Mouse (Mus musculus): ENCODE measurements around the gene Igfbp1. TPM values are rescaled to one million over a fixed set of nuclear protein-coding genes. Genes with fewer than 3 reads are reported as not detected.

The Igfbp1 gene
- total RNA-seq (2014; rRNA removed) (not detected in 2 replicates), polyA plus RNA-seq (2015; fragmentation: Nextera tagmentation; extraction: Ambion mirVana) (not detected in 2 replicates)

GRCm38 (mm10) chr11:7197491-7197941, at the start of gene Igfbp1:
Gene Igfbp1, plus strand, starts transcription at chr11:7197782.
- no peaks in the 10 kb centered on the region for H3K9me3 ChIP-seq (ENCODE audit: low read length)
- H3K9ac ChIP-seq: no peak within 1 kb of the TSS
- DNase-seq: no peak
- H3K4me3 ChIP-seq (ENCODE audit: low read depth, low read length): no peak within 1 kb of the TSS
- H3K4me1 ChIP-seq (ENCODE audit: insufficient read depth): no peaks in the 10 kb centered on the region
- no peaks in the 10 kb centered on the region for H3K36me3 ChIP-seq (ENCODE audit: insufficient read depth)
- H3K4me2 ChIP-seq (ENCODE audit: low read depth): no peak within 1 kb of the TSS
- TF ChIP-seq CTCF (IDR thresholded peaks at IDR 0.05; ENCODE audit: low read depth): no peak
- 26% methylated on average over 12 of the region's 12 CpGs for WGBS
- no peaks in the 10 kb centered on the region for H3K27me3 ChIP-seq (ENCODE audit: insufficient read depth, low read length)
- ATAC-seq: no peak
- no peak within 1 kb of the TSS for H3K27ac ChIP-seq (ENCODE audit: low read depth, low read length)

GRCm38 (mm10) chr11:7147945-7148344, 49.6 kb upstream of the Igfbp1 start:
- H3K4me2 ChIP-seq (ENCODE audit: low read depth): no peak overlapping the region
- no peaks in the 10 kb centered on the region for H3K9me3 ChIP-seq (ENCODE audit: low read length)
- no peak overlapping the region for H3K9ac ChIP-seq
- peaks cover 31% of the 10 kb centered on the region; the same call in 1 of the 2 replicates for H3K36me3 ChIP-seq (ENCODE audit: insufficient read depth)
- H3K4me1 ChIP-seq (ENCODE audit: insufficient read depth): no peaks in the 10 kb centered on the region
- no peak overlapping the region for H3K4me3 ChIP-seq (ENCODE audit: low read depth, low read length)
- H3K27ac ChIP-seq (ENCODE audit: low read depth, low read length): no peak overlapping the region
- WGBS: 92% methylated on average over 7 of the region's 7 CpGs
- TF ChIP-seq CTCF (IDR thresholded peaks at IDR 0.05; ENCODE audit: low read depth): no peak
- ATAC-seq (no peak), DNase-seq (no peak)
- H3K27me3 ChIP-seq (ENCODE audit: insufficient read depth, low read length): no peaks in the 10 kb centered on the region

- Histone ChIP-seq H3K36me3 (ENCODE audit: insufficient read depth) (peaks cover 31% of the 10 kb centered on the region; the same call in 1 of the 2 replicates), H3K27me3 (ENCODE audit: insufficient read depth, low read length) (no peaks in the 10 kb centered on the region), H3K9me3 (ENCODE audit: low read length) (no peaks in the 10 kb centered on the region), H3K4me3 (ENCODE audit: low read depth, low read length) (no peak overlapping the region), H3K9ac (no peak overlapping the region), H3K27ac (ENCODE audit: low read depth, low read length) (no peak overlapping the region), H3K4me2 (ENCODE audit: low read depth) (no peak overlapping the region), H3K4me1 (ENCODE audit: insufficient read depth) (no peaks in the 10 kb centered on the region)
- no peak for TF ChIP-seq CTCF (IDR thresholded peaks at IDR 0.05; ENCODE audit: low read depth)
- 68% methylated on average over 7 of the region's 7 CpGs for WGBS
- ATAC-seq: no peak
- no peak for DNase-seq
Observed at GRCm38 (mm10) chr11:7149471-7149870, 48.1 kb upstream of the Igfbp1 start.

- no peaks in the 10 kb centered on the region for H3K9me3 ChIP-seq (ENCODE audit: low read length)
- no peak overlapping the region for H3K9ac ChIP-seq
- ATAC-seq: peak; percentile 30; the same call in 1 of the 2 replicates
- TF ChIP-seq CTCF (IDR thresholded peaks at IDR 0.05; ENCODE audit: low read depth): no peak
- H3K4me1 ChIP-seq (ENCODE audit: insufficient read depth): no peaks in the 10 kb centered on the region
- no peak overlapping the region for H3K4me3 ChIP-seq (ENCODE audit: low read depth, low read length)
- 76% methylated on average over 8 of the region's 8 CpGs for WGBS
- H3K4me2 ChIP-seq (ENCODE audit: low read depth): no peak overlapping the region
- H3K27ac ChIP-seq (ENCODE audit: low read depth, low read length): no peak overlapping the region
- peaks cover 31% of the 10 kb centered on the region; the same call in 1 of the 2 replicates for H3K36me3 ChIP-seq (ENCODE audit: insufficient read depth)
- H3K27me3 ChIP-seq (ENCODE audit: insufficient read depth, low read length): no peaks in the 10 kb centered on the region
- DNase-seq: no peak
Observed at GRCm38 (mm10) chr11:7150511-7150910, 47.1 kb upstream of the Igfbp1 start.

GRCm38 (mm10) chr11:7152371-7152770, 45.2 kb upstream of the Igfbp1 start:
- WGBS: 95% methylated on average over 12 of the region's 12 CpGs
- H3K27ac ChIP-seq (ENCODE audit: low read depth, low read length): no peak overlapping the region

GRCm38 (mm10) chr11:7153081-7153480, 44.5 kb upstream of the Igfbp1 start:
- no peak for TF ChIP-seq CTCF (IDR thresholded peaks at IDR 0.05; ENCODE audit: low read depth)
- no peaks in the 10 kb centered on the region for H3K4me1 ChIP-seq (ENCODE audit: insufficient read depth)
- H3K9ac ChIP-seq: no peak overlapping the region
- 79% methylated on average over 8 of the region's 8 CpGs for whole genome bisulfite sequencing
- no peaks in the 10 kb centered on the region for H3K9me3 ChIP-seq (ENCODE audit: low read length)
- no peak overlapping the region for H3K4me3 ChIP-seq (ENCODE audit: low read depth, low read length)
- H3K27me3 ChIP-seq (ENCODE audit: insufficient read depth, low read length): no peaks in the 10 kb centered on the region
- H3K27ac ChIP-seq (ENCODE audit: low read depth, low read length): no peak overlapping the region
- H3K36me3 ChIP-seq (ENCODE audit: insufficient read depth): peaks cover 21% of the 10 kb centered on the region; the same call in 1 of the 2 replicates
- DNase-seq (no peak), ATAC-seq (no peak)
- no peak overlapping the region for H3K4me2 ChIP-seq (ENCODE audit: low read depth)

More at GRCm38 (mm10) chr11:7152371-7152770, 45.2 kb upstream of the Igfbp1 start:
- Histone ChIP-seq H3K36me3 (ENCODE audit: insufficient read depth) (peaks cover 26% of the 10 kb centered on the region; the same call in 1 of the 2 replicates), H3K27me3 (ENCODE audit: insufficient read depth, low read length) (no peaks in the 10 kb centered on the region), H3K4me3 (ENCODE audit: low read depth, low read length) (no peak overlapping the region), H3K4me1 (ENCODE audit: insufficient read depth) (no peaks in the 10 kb centered on the region), H3K9ac (no peak overlapping the region), H3K4me2 (ENCODE audit: low read depth) (no peak overlapping the region), H3K9me3 (ENCODE audit: low read length) (no peaks in the 10 kb centered on the region)
- DNase-seq (no peak), ATAC-seq (no peak)
- TF ChIP-seq CTCF (IDR thresholded peaks at IDR 0.05; ENCODE audit: low read depth): no peak

GRCm38 (mm10) chr11:7156427-7156826, 41.2 kb upstream of the Igfbp1 start:
- H3K4me2 ChIP-seq (ENCODE audit: low read depth): no peak overlapping the region
- 81% methylated on average over 4 of the region's 4 CpGs for WGBS

More at GRCm38 (mm10) chr11:7156427-7156826, 41.2 kb upstream of the Igfbp1 start:
- Histone ChIP-seq H3K4me1 (ENCODE audit: insufficient read depth) (no peaks in the 10 kb centered on the region), H3K27ac (ENCODE audit: low read depth, low read length) (no peak overlapping the region), H3K9ac (no peak overlapping the region), H3K36me3 (ENCODE audit: insufficient read depth) (peaks cover 8% of the 10 kb centered on the region; the same call in 1 of the 2 replicates), H3K4me3 (ENCODE audit: low read depth, low read length) (no peak overlapping the region), H3K9me3 (ENCODE audit: low read length) (no peaks in the 10 kb centered on the region), H3K27me3 (ENCODE audit: insufficient read depth, low read length) (no peaks in the 10 kb centered on the region)
- DNase-seq: no peak
- no peak for TF ChIP-seq CTCF (IDR thresholded peaks at IDR 0.05; ENCODE audit: low read depth)
- no peak for ATAC-seq

All from forebrain, postnatal 0 days (tissue).